Mouse (Mus musculus) intestine, embryonic 16.5 days (tissue): ENCODE results near the gene Immp2l. TPM values are rescaled to one million over a fixed set of nuclear protein-coding genes. Genes with fewer than 3 reads are reported as not detected.

Source experiments
- ATAC-seq: fragments of 200-750 bp; cut with Nextera tagmentation; 2 replicates; pipeline ENCODE4 v1.8.0; 2017; ENCODE audit warnings: moderate TSS enrichment, moderate library complexity
- H3K27ac ChIP-seq: fragments of 300-500 bp; sonication (generic); 2 replicates; pipeline ENCODE4 v1.5.1; 2014; ENCODE audit warnings: mild to moderate bottlenecking, low read length
- H3K27me3 ChIP-seq: fragments of 300-500 bp; sonication (generic); replicated peaks from 2 replicates; pipeline ENCODE4 v1.6.1; 2014; ENCODE audit warnings: low read length, control low read depth, mixed read lengths; ENCODE audit not compliant: control insufficient read depth, insufficient read depth
- H3K36me3 ChIP-seq: fragments of 300-500 bp; sonication (generic); 2 replicates; pipeline ENCODE4 v1.6.1; 2014; ENCODE audit warnings: low read length, control low read depth; ENCODE audit not compliant: control insufficient read depth, insufficient read depth
- H3K4me1 ChIP-seq: fragments of 300-500 bp; sonication (generic); 2 replicates; pipeline ENCODE4 v1.6.1; 2014; ENCODE audit warnings: low read length, control low read depth, mixed read lengths; ENCODE audit not compliant: control insufficient read depth, insufficient read depth
- H3K4me2 ChIP-seq: fragments of 300-500 bp; sonication (generic); 2 replicates; pipeline ENCODE4 v1.6.1; 2014; ENCODE audit warnings: low read depth, low read length, control low read depth
- H3K4me3 ChIP-seq: fragments of 300-500 bp; sonication (generic); 2 replicates; pipeline ENCODE4 v1.5.1; 2014; ENCODE audit warnings: mild to moderate bottlenecking, low read length
- H3K9ac ChIP-seq: fragments of 300-500 bp; sonication (generic); 2 replicates; pipeline ENCODE4 v1.6.1; 2014; ENCODE audit warnings: low read depth, low read length
- H3K9me3 ChIP-seq: fragments of 300-500 bp; sonication (generic); 2 replicates; pipeline ENCODE4 v1.6.1; 2016; ENCODE audit warnings: low read length, control low read depth; ENCODE audit not compliant: control insufficient read depth
- WGBS: fragments of 180-500 bp; shearing (Covaris S2); extraction: QIAGEN DNeasy Blood & Tissue Kit; methylation state at CpG from one replicate; pipeline ENCODE4 v1.1.7; 2014; 5-methylcytosine and 5-hydroxymethylcytosine counted together
- polyA plus RNA-seq: library from polyadenylated mRNA; unstranded; fragments of >200 nt; fragmentation: Nextera tagmentation; extraction: Ambion mirVana; gene quantifications from 2 replicates; pipeline ENCODE4 v1.2.1, GENCODE M21; 2015

Gene Immp2l
- polyA plus RNA-seq, 1 experiment from 2014 or later: 36.8 TPM

- Histone ChIP-seq H3K9ac (no peak overlapping the region), H3K27me3 (no peaks in the 10 kb centered on the region), H3K4me3 (no peak overlapping the region), H3K4me1 (no peaks in the 10 kb centered on the region), H3K27ac (no peak overlapping the region), H3K9me3 (no peaks in the 10 kb centered on the region), H3K36me3 (no peaks in the 10 kb centered on the region), H3K4me2 (no peak overlapping the region)
- no peak for ATAC-seq
- WGBS: 79% methylated on average over 3 of the region's 3 CpGs
These were observed 591.4 kb downstream of the Immp2l start for GRCm38 (mm10) chr12:41615271-41615670.

GRCm38 (mm10) chr12:41621341-41621740 is 597.5 kb downstream of the Immp2l start:
- Histone ChIP-seq H3K36me3 (no peaks in the 10 kb centered on the region), H3K9ac (no peak overlapping the region), H3K4me1 (no peaks in the 10 kb centered on the region), H3K9me3 (no peaks in the 10 kb centered on the region), H3K27me3 (no peaks in the 10 kb centered on the region), H3K4me3 (no peak overlapping the region), H3K4me2 (no peak overlapping the region), H3K27ac (no peak overlapping the region)
- ATAC-seq: no peak
- 84% methylated on average over 6 of the region's 6 CpGs for WGBS

- no peaks in the 10 kb centered on the region for H3K9me3 ChIP-seq
- 81% methylated on average over 4 of the region's 4 CpGs for WGBS
- no peaks in the 10 kb centered on the region for H3K27me3 ChIP-seq
- no peak overlapping the region for H3K4me2 ChIP-seq
- no peak for ATAC-seq
- H3K36me3 ChIP-seq: no peaks in the 10 kb centered on the region
- H3K4me1 ChIP-seq: 0 out of 2 replicates have a peak, but pooled peaks cover 4% of the 10 kb centered on the region
- no peak overlapping the region for H3K9ac ChIP-seq
- no peak overlapping the region for H3K27ac ChIP-seq
- no peak overlapping the region for H3K4me3 ChIP-seq
These were observed 619.4 kb downstream of the Immp2l start for GRCm38 (mm10) chr12:41643262-41643661.

GRCm38 (mm10) chr12:41644802-41645551 is 621.1 kb downstream of the Immp2l start:
- Histone ChIP-seq H3K9ac (no peak overlapping the region), H3K4me1 (0 out of 2 replicates have a peak, but pooled peaks cover 4% of the 10 kb centered on the region), H3K27me3 (no peaks in the 10 kb centered on the region), H3K9me3 (no peaks in the 10 kb centered on the region), H3K4me2 (no peak overlapping the region), H3K27ac (no peak overlapping the region), H3K36me3 (no peaks in the 10 kb centered on the region), H3K4me3 (no peak overlapping the region)
- WGBS: 59% methylated on average over 4 of the region's 4 CpGs
- ATAC-seq: no peak

- Histone ChIP-seq H3K9ac (no peak overlapping the region), H3K4me2 (no peak overlapping the region), H3K9me3 (no peaks in the 10 kb centered on the region), H3K27me3 (no peaks in the 10 kb centered on the region), H3K4me1 (0 out of 2 replicates have a peak, but pooled peaks cover 4% of the 10 kb centered on the region), H3K4me3 (no peak overlapping the region), H3K36me3 (no peaks in the 10 kb centered on the region), H3K27ac (no peak overlapping the region)
- WGBS: 14% methylated on average over 5 of the region's 5 CpGs
- no peak for ATAC-seq
These were observed 623.2 kb downstream of the Immp2l start for GRCm38 (mm10) chr12:41646956-41647575.

GRCm38 (mm10) chr12:41647675-41648074 is 623.8 kb downstream of the Immp2l start:
- Histone ChIP-seq H3K27ac (no peak overlapping the region), H3K4me1 (0 out of 2 replicates have a peak, but pooled peaks cover 4% of the 10 kb centered on the region), H3K36me3 (no peaks in the 10 kb centered on the region), H3K9me3 (no peaks in the 10 kb centered on the region), H3K27me3 (no peaks in the 10 kb centered on the region), H3K4me2 (no peak overlapping the region), H3K9ac (no peak overlapping the region), H3K4me3 (no peak overlapping the region)
- no peak for ATAC-seq
- WGBS: 89% methylated on average over 2 of the region's 2 CpGs

- no peak overlapping the region for H3K9ac ChIP-seq
- WGBS: 74% methylated on average over 8 of the region's 8 CpGs
- no peak for ATAC-seq
- H3K4me1 ChIP-seq: 0 out of 2 replicates have a peak, but pooled peaks cover 4% of the 10 kb centered on the region
- H3K36me3 ChIP-seq: no peaks in the 10 kb centered on the region
- no peaks in the 10 kb centered on the region for H3K9me3 ChIP-seq
- no peak overlapping the region for H3K27ac ChIP-seq
- no peak overlapping the region for H3K4me3 ChIP-seq
- no peak overlapping the region for H3K4me2 ChIP-seq
- H3K27me3 ChIP-seq: no peaks in the 10 kb centered on the region
These were observed 626.1 kb downstream of the Immp2l start for GRCm38 (mm10) chr12:41649826-41650541.

GRCm38 (mm10) chr12:41668280-41668679 is 644.4 kb downstream of the Immp2l start:
- no peaks in the 10 kb centered on the region for H3K4me1 ChIP-seq
- H3K27ac ChIP-seq: no peak overlapping the region
- ATAC-seq: no peak
- H3K9ac ChIP-seq: no peak overlapping the region
- 77% methylated on average over 3 of the region's 3 CpGs for WGBS
- H3K4me3 ChIP-seq: no peak overlapping the region
- no peaks in the 10 kb centered on the region for H3K9me3 ChIP-seq
- H3K36me3 ChIP-seq: no peaks in the 10 kb centered on the region
- no peak overlapping the region for H3K4me2 ChIP-seq
- H3K27me3 ChIP-seq: no peaks in the 10 kb centered on the region

GRCm38 (mm10) chr12:41669481-41669880 is 645.6 kb downstream of the Immp2l start:
- 83% methylated on average over 1 of the region's 1 CpGs for WGBS

More at GRCm38 (mm10) chr12:41669481-41669880, 645.6 kb downstream of the Immp2l start:
- Histone ChIP-seq H3K27me3 (no peaks in the 10 kb centered on the region), H3K36me3 (no peaks in the 10 kb centered on the region), H3K27ac (no peak overlapping the region), H3K4me3 (no peak overlapping the region), H3K9me3 (no peaks in the 10 kb centered on the region), H3K9ac (no peak overlapping the region), H3K4me1 (no peaks in the 10 kb centered on the region), H3K4me2 (no peak overlapping the region)
- ATAC-seq: no peak
